Mouse (Mus musculus): ENCODE data around the gene Slc38a4. TPM values are rescaled to one million over a fixed set of nuclear protein-coding genes. Genes with fewer than 3 reads are reported as not detected.

The Slc38a4 gene
- total and polyA plus RNA-seq, 2 experiments from 2014 or later: 57.5 to 92.1 TPM

GRCm38 (mm10) chr15:96966326-96966725 lies 89.4 kb downstream of the Slc38a4 start:
- no peak for DNase-seq (ENCODE audit: low spot score)
- Histone ChIP-seq H3K9me3 (replicated peaks; ENCODE audit: control insufficient read depth, low read length) (no peaks in the 10 kb centered on the region), H3K9ac (replicated peaks; ENCODE audit: low read depth, low read length) (no peak overlapping the region), H3K4me1 (ENCODE audit: control insufficient read depth, insufficient read depth) (peaks cover 4% of the 10 kb centered on the region; the same call in 1 of the 2 replicates), H3K27me3 (ENCODE audit: control insufficient read depth, insufficient read depth, low read length) (no peaks in the 10 kb centered on the region), H3K4me2 (ENCODE audit: low read depth, low read length) (no peak overlapping the region), H3K4me3 (ENCODE audit: low read depth, low read length) (no peak overlapping the region), H3K36me3 (replicated peaks; ENCODE audit: control insufficient read depth, insufficient read depth, low read length) (no peaks in the 10 kb centered on the region), H3K27ac (ENCODE audit: low read depth) (no peak overlapping the region)
- no peak for TF ChIP-seq EP300 (IDR thresholded peaks at IDR 0.05; ENCODE audit: low read depth)
- no peak for TF ChIP-seq CTCF (IDR thresholded peaks at IDR 0.05; ENCODE audit: low read depth)
- 88% methylated on average over 3 of the region's 3 CpGs for WGBS
- no peak for ATAC-seq (ENCODE audit: insufficient read depth, low read depth)

GRCm38 (mm10) chr15:96963735-96964134 lies 92.0 kb downstream of the Slc38a4 start:
- no peaks in the 10 kb centered on the region for H3K27me3 ChIP-seq (ENCODE audit: control insufficient read depth, insufficient read depth, low read length)
- 0 out of 2 replicates have a peak, but pooled peaks cover 3% of the 10 kb centered on the region for H3K4me1 ChIP-seq (ENCODE audit: control insufficient read depth, insufficient read depth)
- H3K9ac ChIP-seq (replicated peaks; ENCODE audit: low read depth, low read length): no peak overlapping the region
- no peaks in the 10 kb centered on the region for H3K9me3 ChIP-seq (replicated peaks; ENCODE audit: control insufficient read depth, low read length)
- peak overlapping the region; percentile 40 for H3K4me2 ChIP-seq (ENCODE audit: low read depth, low read length)
- H3K27ac ChIP-seq (ENCODE audit: low read depth): peak overlapping the region; percentile 47
- no peak for TF ChIP-seq CTCF (IDR thresholded peaks at IDR 0.05; ENCODE audit: low read depth)
- no peak for TF ChIP-seq EP300 (IDR thresholded peaks at IDR 0.05; ENCODE audit: low read depth)
- 38% methylated on average over 10 of the region's 10 CpGs for WGBS
- H3K36me3 ChIP-seq (replicated peaks; ENCODE audit: control insufficient read depth, insufficient read depth, low read length): no peaks in the 10 kb centered on the region
- ATAC-seq (ENCODE audit: insufficient read depth, low read depth) (no peak), DNase-seq (ENCODE audit: low spot score) (no peak)
- H3K4me3 ChIP-seq (ENCODE audit: low read depth, low read length): no peak overlapping the region

DNA sequence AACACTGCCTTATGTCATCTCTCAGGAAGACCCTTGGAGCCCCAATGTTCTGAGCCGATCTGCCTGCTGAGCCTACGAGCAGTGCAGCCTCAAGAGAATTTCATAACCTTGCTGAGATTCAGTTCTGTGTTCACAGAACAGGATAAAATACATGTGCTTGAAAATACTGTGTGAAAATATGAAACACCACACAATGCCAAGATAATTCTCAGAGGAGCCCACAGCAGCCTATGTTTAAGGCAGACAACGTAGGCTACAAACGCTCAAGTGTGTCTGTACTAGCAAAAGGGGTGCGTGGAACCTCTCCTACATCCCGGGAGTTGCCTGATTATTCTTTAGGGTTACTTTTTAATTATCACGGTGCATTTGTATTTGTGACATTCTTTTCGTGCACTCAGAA lies 92.4 kb downstream of the Slc38a4 start:
- ATAC-seq (ENCODE audit: insufficient read depth, low read depth) (no peak), DNase-seq (ENCODE audit: low spot score) (no peak)
- 0 out of 2 replicates have a peak overlapping the region, but pooled peaks have one; percentile 40 for H3K4me2 ChIP-seq (ENCODE audit: low read depth, low read length)
- no peaks in the 10 kb centered on the region for H3K9me3 ChIP-seq (replicated peaks; ENCODE audit: control insufficient read depth, low read length)
- WGBS: 68% methylated on average over 8 of the region's 8 CpGs
- H3K9ac ChIP-seq (replicated peaks; ENCODE audit: low read depth, low read length): no peak overlapping the region
- no peaks in the 10 kb centered on the region for H3K36me3 ChIP-seq (replicated peaks; ENCODE audit: control insufficient read depth, insufficient read depth, low read length)
- TF ChIP-seq EP300 (IDR thresholded peaks at IDR 0.05; ENCODE audit: low read depth) (no peak), CTCF (IDR thresholded peaks at IDR 0.05; ENCODE audit: low read depth) (no peak)
- H3K4me3 ChIP-seq (ENCODE audit: low read depth, low read length): no peak overlapping the region
- no peaks in the 10 kb centered on the region for H3K27me3 ChIP-seq (ENCODE audit: control insufficient read depth, insufficient read depth, low read length)
- H3K4me1 ChIP-seq (ENCODE audit: control insufficient read depth, insufficient read depth): 0 out of 2 replicates have a peak, but pooled peaks cover 3% of the 10 kb centered on the region
- H3K27ac ChIP-seq (ENCODE audit: low read depth): peak overlapping the region; percentile 47

DNA sequence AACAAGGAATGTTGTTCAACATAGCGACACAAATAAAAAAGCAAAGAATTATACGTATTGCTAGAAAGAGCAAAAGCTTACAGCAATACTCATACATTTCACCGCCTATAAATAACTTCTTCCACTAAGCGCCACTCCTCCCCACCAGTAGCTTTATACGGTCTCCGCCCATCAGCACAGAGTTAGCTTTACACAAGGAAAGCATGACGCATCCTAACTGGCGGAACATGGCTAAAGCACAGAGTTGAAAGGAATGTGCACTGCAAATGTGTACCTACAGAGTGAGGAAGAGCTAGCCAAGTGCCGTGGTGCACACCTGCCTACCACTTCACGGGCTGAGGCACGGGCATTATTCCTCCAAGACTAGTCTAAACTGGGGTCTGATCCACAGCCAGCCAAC lies 95.4 kb downstream of the Slc38a4 start:
- Histone ChIP-seq H3K36me3 (replicated peaks; ENCODE audit: control insufficient read depth, insufficient read depth, low read length) (no peaks in the 10 kb centered on the region), H3K9me3 (replicated peaks; ENCODE audit: control insufficient read depth, low read length) (no peaks in the 10 kb centered on the region), H3K27ac (ENCODE audit: low read depth) (no peak overlapping the region), H3K4me2 (ENCODE audit: low read depth, low read length) (no peak overlapping the region), H3K4me3 (ENCODE audit: low read depth, low read length) (no peak overlapping the region), H3K9ac (replicated peaks; ENCODE audit: low read depth, low read length) (no peak overlapping the region), H3K27me3 (ENCODE audit: control insufficient read depth, insufficient read depth, low read length) (no peaks in the 10 kb centered on the region), H3K4me1 (ENCODE audit: control insufficient read depth, insufficient read depth) (0 out of 2 replicates have a peak, but pooled peaks cover 3% of the 10 kb centered on the region)
- TF ChIP-seq EP300 (IDR thresholded peaks at IDR 0.05; ENCODE audit: low read depth) (no peak), CTCF (IDR thresholded peaks at IDR 0.05; ENCODE audit: low read depth) (no peak)
- ATAC-seq (ENCODE audit: insufficient read depth, low read depth) (peak; percentile 62; the same call in 1 of the 2 replicates), DNase-seq (ENCODE audit: low spot score) (peak; percentile 55)
- WGBS: 60% methylated on average over 11 of the region's 11 CpGs

DNA sequence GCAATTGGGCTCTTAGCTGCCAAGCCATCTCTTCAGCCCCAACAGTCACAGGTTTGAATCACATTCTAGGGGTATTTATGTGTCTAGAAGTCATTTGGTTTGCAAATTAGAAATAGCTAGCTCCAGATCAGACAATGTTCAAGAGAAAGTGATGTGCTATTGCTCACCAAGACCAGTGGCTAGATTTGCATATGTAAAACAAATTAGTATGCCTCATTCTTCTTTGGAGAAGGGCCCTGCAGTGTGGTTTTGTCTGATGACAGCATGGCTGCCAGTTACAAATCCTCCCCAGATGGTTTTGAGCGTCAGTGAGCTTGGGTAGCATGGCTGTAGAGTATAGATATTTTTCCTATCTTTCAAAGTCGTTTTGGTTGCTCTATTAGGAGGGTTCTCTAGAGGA lies 96.5 kb downstream of the Slc38a4 start:
- Histone ChIP-seq H3K9me3 (replicated peaks; ENCODE audit: control insufficient read depth, low read length) (no peaks in the 10 kb centered on the region), H3K4me2 (ENCODE audit: low read depth, low read length) (no peak overlapping the region), H3K4me3 (ENCODE audit: low read depth, low read length) (no peak overlapping the region), H3K27me3 (ENCODE audit: control insufficient read depth, insufficient read depth, low read length) (no peaks in the 10 kb centered on the region), H3K9ac (replicated peaks; ENCODE audit: low read depth, low read length) (no peak overlapping the region), H3K36me3 (replicated peaks; ENCODE audit: control insufficient read depth, insufficient read depth, low read length) (no peaks in the 10 kb centered on the region), H3K27ac (ENCODE audit: low read depth) (no peak overlapping the region), H3K4me1 (ENCODE audit: control insufficient read depth, insufficient read depth) (0 out of 2 replicates have a peak, but pooled peaks cover 3% of the 10 kb centered on the region)
- no peak for DNase-seq (ENCODE audit: low spot score)
- TF ChIP-seq EP300 (IDR thresholded peaks at IDR 0.05; ENCODE audit: low read depth): no peak
- TF ChIP-seq CTCF (IDR thresholded peaks at IDR 0.05; ENCODE audit: low read depth): no peak
- ATAC-seq (ENCODE audit: insufficient read depth, low read depth): no peak
- WGBS: 66% methylated on average over 2 of the region's 2 CpGs

GRCm38 (mm10) chr15:96956699-96957098 lies 99.1 kb downstream of the Slc38a4 start:
- H3K36me3 ChIP-seq (replicated peaks; ENCODE audit: control insufficient read depth, insufficient read depth, low read length): no peaks in the 10 kb centered on the region
- no peaks in the 10 kb centered on the region for H3K9me3 ChIP-seq (replicated peaks; ENCODE audit: control insufficient read depth, low read length)
- H3K27ac ChIP-seq (ENCODE audit: low read depth): no peak overlapping the region
- WGBS: 72% methylated on average over 3 of the region's 3 CpGs
- TF ChIP-seq EP300 (IDR thresholded peaks at IDR 0.05; ENCODE audit: low read depth): no peak
- TF ChIP-seq CTCF (IDR thresholded peaks at IDR 0.05; ENCODE audit: low read depth): no peak
- H3K9ac ChIP-seq (replicated peaks; ENCODE audit: low read depth, low read length): no peak overlapping the region
- H3K4me3 ChIP-seq (ENCODE audit: low read depth, low read length): no peak overlapping the region
- no peak for ATAC-seq (ENCODE audit: insufficient read depth, low read depth)
- no peak for DNase-seq (ENCODE audit: low spot score)
- H3K4me1 ChIP-seq (ENCODE audit: control insufficient read depth, insufficient read depth): 0 out of 2 replicates have a peak, but pooled peaks cover 3% of the 10 kb centered on the region
- no peak overlapping the region for H3K4me2 ChIP-seq (ENCODE audit: low read depth, low read length)
- no peaks in the 10 kb centered on the region for H3K27me3 ChIP-seq (ENCODE audit: control insufficient read depth, insufficient read depth, low read length)

Measured in heart, postnatal 0 days (tissue).